12 mouse cellular contexts compared by ENCODE assay signal in genomic region chr1:34663875-34664547, GRCm38 (mm10).
DNase-seq lines count a peak whose midpoint lies in the region; ATAC-seq lines count a peak whose summit lies in the region.
"Had no signal": no experiment of that assay in that cellular context is flagged by ENCODE, and none has a peak within 500 bp of the region (broad histone marks: within the 10 kb centered on the region; RNA-seq: fewer than 3 reads in every experiment).

No protein-coding gene starts in this region.

- H3K4me3 ChIP-seq in hindbrain, embryonic 13.5 days: no peak overlapping the region
- H3K4me3 ChIP-seq: intestine, embryonic 15.5 days; liver, embryonic 15.5 days had no signal

- WGBS in hindbrain, embryonic 13.5 days: 57% methylated on average over 4 of the region's 4 CpGs

- H3K27me3 ChIP-seq in hindbrain, embryonic 13.5 days: no peaks in the 10 kb centered on the region
- H3K27me3 ChIP-seq: intestine, embryonic 15.5 days; liver, embryonic 15.5 days had no signal

- peak; percentile 49 for DNase-seq in layer of hippocampus, adult 11-12 months (ENCODE audit: low spot score)
- no peak for DNase-seq in layer of hippocampus, adult 9-10 months (ENCODE audit: low spot score)
- peak; percentile 12 to 15 for DNase-seq in left cerebral cortex, postnatal 36 days (ENCODE audit: low spot score in 2 of 2)
- DNase-seq in right cerebral cortex, postnatal 10 days (ENCODE audit: low spot score in 2 of 2): peak; percentile 80 to 83
- DNase-seq in testis, postnatal 10 days (ENCODE audit: low spot score): no peak
- no peak for DNase-seq in adrenal gland, postnatal 36 days
- DNase-seq in adrenal gland, adult 8-10 months: no peak
- DNase-seq: adrenal gland, postnatal 14 days; cerebellum, adult 9-10 months had no signal

- peak overlapping the region; percentile 88 for H3K27ac ChIP-seq in hindbrain, embryonic 13.5 days
- H3K27ac ChIP-seq: intestine, embryonic 15.5 days; liver, embryonic 15.5 days had no signal

- intact Hi-C loops in left cerebral cortex, postnatal 36 days (cut with DNase I): no loop called here

- H3K36me3 ChIP-seq in hindbrain, embryonic 13.5 days: no peaks in the 10 kb centered on the region
- H3K36me3 ChIP-seq: intestine, embryonic 15.5 days; liver, embryonic 15.5 days had no signal

- H3K4me1 ChIP-seq in hindbrain, embryonic 13.5 days (replicated peaks): peaks cover 35% of the 10 kb centered on the region
- H3K4me1 ChIP-seq: intestine, embryonic 15.5 days; liver, embryonic 15.5 days had no signal

- ATAC-seq in hindbrain, embryonic 13.5 days (ENCODE audit: low FRiP score): 0 out of 2 replicates have a peak, but pooled peaks have one; percentile 12
- ATAC-seq: intestine, embryonic 15.5 days had no signal

- no peak overlapping the region for H3K9ac ChIP-seq in hindbrain, embryonic 13.5 days
- H3K9ac ChIP-seq: intestine, embryonic 15.5 days; liver, embryonic 15.5 days had no signal

- H3K9me3 ChIP-seq in hindbrain, embryonic 13.5 days: no peaks in the 10 kb centered on the region
- H3K9me3 ChIP-seq: intestine, embryonic 15.5 days; liver, embryonic 15.5 days had no signal

- no peak overlapping the region for H3K4me2 ChIP-seq in hindbrain, embryonic 13.5 days
- H3K4me2 ChIP-seq: intestine, embryonic 15.5 days; liver, embryonic 15.5 days had no signal

Comparison
In these comparisons a context has a peak if more than half of its experiments do, and no peak if none do; other contexts are left out.
1. DNase-seq: peak in layer of hippocampus, adult 11-12 months (single experiment), left cerebral cortex, postnatal 36 days (2 of 2) and right cerebral cortex, postnatal 10 days (2 of 2); none in layer of hippocampus, adult 9-10 months (single experiment), testis, postnatal 10 days (single experiment), adrenal gland, postnatal 36 days (0 of 2) and adrenal gland, adult 8-10 months (single experiment).